Mouse (Mus musculus): ENCODE data around the gene Scn5a.
A peak's percentile ranks its signal among the peaks of the same experiment; 100 is the strongest.

The Scn5a gene

GRCm38 (mm10) chr9:119563617-119564016 is 15.2 kb downstream of the Scn5a start:
- no peak for DNase-seq

DNA sequence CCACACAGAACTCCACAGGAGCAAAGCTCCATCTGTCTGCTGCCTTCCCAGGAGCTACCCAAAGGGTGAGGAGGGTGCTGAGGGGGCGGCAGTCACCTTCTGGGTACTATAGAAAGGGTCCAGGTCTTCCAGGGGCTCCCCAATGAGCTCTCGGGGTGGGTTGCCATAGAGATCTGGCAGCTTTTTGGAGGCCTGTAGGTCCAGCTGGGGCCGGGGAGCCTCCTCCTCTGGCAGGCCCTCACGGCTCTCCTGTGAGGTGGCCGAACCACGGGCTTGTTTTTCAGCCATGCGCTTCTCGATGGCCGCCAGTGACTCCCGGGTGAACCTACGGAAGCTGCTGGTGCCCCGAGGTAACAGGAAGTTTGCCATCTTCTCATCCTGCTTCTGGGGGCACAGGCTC is 16.6 kb downstream of the Scn5a start:
- DNase-seq: no peak

GRCm38 (mm10) chr9:119561746-119562145 is 17.1 kb downstream of the Scn5a start:
- no peak for DNase-seq

DNA sequence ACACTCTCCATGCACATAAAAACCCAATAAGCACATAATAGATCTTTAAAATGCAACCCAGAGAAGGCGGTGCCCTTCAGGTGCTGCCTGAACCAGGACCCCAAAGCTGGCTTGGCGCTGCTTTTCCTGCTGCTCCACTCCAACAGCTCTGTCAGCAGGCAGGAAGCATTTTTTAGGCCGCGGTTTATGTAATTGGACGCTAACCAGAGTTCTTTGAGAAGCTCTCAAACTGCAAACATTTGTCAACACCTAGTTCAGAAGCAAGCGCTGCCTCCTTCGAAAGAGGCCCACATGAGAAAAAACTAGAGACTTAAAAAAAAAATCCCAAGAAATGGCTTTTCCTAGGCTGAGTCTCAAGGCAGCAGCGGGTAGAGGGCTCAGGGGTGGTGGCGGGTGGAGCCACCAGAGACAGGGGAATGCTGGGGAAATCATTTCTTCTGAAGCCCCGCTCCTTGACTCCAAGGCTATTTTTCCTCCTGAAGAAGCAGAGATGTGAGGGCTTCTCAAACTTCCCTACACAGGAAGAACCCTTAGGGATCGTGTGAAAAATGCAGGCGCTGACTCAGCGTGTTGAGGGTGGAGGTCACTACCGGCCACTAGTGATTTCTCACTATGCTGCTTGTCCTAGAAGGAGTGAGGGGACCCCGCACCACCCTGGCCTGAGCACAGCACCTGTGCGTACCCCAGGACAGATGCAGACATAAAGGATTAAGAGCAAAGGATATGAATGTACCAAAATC is 19.1 kb downstream of the Scn5a start:
- DNase-seq: no peak

DNA sequence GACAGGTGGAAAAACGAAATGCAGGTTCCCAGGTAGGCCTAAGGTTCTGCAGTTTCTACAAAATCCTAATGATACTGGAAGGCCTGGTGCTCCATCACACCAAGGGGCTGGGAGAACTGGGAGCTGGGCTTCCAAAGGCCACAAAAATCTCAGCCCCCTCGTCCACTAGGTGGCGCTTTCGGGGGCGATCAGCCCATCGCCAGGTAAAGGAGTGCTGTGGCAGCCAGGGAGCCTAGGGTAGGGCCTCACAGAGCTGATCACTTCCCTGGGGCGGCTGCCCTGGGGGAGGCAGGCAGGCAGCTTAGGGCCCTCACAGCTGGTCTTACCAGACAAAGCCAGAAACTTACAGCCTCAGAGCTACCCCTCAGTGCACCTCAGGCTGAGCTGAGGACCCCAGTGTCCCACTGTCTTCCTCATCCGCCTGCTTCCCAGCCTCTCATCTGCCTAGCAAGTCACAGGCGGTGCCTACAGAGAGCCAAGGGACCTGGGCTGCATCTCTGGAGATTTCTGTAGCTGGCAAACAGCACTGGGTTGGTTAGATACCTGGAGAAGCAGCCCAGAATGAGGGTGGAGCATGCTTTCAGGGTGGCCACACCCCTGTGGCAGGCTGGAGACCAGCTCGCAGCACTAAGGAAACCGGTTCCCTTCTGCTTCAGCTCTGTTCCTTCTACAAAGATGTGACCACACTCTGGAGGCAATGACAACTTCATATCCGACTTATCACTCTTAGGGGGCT is 20.5 kb downstream of the Scn5a start:
- DNase-seq: peak; percentile 70

DNA sequence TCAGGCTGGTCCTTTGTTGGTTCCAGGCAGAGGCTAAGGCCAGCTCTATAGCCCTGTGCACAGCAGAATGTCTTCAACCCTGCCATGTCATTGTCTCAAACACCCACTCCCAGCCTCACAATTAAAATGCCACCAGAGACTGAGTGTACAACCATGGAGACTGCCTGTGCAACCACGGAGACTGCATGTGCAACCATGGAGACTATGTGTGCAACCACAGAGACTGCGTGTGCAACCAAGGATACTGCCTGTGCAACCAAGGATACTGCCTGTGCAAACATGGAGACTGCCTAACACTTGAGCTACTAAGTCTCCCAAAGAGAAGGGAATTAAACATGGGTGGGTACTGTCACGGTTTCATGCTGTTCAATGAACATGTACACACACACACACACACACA is 22.8 kb downstream of the Scn5a start:
- DNase-seq: no peak

GRCm38 (mm10) chr9:119547528-119547927 is 31.3 kb downstream of the Scn5a start:
- DNase-seq: no peak

DNA sequence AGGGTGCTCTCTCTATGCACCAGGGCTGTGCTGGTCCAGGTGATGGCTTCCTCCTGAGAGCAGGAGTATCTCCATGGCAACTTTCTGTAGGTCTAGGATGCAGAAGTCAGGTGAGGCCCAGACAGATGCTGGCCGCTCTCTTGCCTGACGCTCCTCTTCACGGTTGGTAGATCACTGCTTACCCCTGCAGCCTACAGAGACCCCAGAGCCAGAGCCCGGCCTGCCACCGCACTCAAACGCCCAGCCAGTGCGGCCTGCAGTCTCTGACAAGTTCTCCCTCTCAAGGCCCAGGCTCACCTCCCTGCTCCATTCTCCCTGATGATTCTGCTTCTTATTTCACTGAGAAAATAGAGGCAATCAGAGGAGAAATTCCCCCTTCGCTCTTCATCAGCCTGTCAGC is 31.7 kb downstream of the Scn5a start:
- DNase-seq: no peak

DNA sequence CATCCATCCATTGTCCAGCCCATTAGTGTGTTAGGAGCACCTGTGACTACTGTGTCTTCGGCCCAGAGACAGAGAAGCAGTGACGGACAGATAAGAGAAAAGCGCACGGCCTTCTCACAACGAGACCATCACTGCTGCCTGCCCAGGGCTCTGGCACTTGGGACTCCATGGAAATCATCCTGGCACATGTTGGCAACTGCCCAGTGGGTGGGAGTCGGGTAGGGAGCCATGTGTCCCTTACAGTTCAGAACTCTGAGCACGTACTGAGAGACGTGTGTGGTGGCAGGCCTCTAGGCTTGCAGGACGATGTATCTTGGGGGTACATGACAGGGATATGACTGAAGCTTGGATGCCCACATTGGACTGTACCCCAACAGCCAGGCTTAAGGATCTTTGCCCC is 38.1 kb downstream of the Scn5a start:
- DNase-seq: no peak

DNA sequence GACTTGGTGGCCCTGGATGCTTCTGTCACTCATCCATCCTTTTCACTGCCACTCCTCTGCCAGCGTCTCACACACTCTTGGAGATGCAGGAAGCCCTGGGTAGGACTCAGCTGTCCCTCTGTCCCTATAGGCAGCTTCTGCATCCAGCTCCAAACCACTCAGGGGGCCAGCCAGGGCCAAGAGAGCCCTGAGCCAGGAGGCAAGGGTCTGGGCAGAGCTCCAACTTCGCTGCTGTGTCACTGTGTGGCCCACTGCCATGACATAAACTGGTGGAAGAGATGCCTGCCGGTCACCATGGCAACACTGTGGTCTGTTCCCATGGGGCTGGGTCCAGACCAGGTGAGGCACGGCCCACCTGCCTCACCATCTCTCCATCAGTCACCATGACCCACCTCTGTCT is 41.0 kb downstream of the Scn5a start:
- no peak for DNase-seq

GRCm38 (mm10) chr9:119531684-119532417 is 47.0 kb downstream of the Scn5a start:
- DNase-seq: no peak

- no peak for DNase-seq
These were observed 54.3 kb downstream of the Scn5a start for GRCm38 (mm10) chr9:119524511-119524910.

DNA sequence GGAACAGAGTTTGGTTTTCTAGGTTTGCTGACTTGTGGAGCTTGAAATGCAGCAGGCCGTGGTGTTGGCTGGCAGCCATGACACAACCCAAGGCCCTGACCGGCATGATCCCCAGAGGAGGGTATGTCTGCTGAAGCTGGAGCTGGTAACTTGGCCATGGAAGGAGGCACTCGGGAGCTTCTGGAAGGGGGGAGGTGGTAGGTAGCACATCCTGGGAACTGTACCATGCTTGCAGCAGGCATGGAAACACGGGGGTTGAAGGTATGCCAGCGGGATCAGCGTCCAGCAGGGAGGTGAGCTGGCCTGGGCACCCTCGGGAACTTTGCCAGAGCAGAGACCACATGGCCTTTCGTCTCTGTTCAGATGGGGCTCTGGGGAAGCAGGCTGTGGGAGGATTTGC is 55.5 kb downstream of the Scn5a start:
- no peak for DNase-seq

GRCm38 (mm10) chr9:119519116-119519515 is 59.7 kb downstream of the Scn5a start:
- DNase-seq: no peak

DNA sequence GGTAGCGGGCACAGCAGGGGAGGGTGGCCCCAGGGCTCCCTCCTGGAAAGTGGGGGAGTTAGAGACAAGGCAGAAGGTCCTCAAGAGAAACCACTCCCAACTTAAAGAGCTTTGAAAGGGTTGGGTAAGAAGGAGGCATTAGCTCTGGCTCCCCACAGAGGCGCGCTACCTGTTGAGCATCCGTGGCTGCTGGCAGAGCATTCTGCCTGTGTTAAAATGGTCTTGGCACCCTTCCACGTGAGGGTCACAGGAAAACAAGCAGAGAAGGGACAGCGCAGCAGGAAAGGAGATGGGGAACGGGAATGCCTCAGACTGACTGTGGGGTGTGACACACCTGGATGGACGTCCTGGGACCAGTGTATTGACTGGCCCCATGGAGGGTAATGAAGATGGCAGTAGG is 60.6 kb downstream of the Scn5a start:
- DNase-seq: no peak

GRCm38 (mm10) chr9:119517467-119517866 is 61.3 kb downstream of the Scn5a start:
- no peak for DNase-seq

DNA sequence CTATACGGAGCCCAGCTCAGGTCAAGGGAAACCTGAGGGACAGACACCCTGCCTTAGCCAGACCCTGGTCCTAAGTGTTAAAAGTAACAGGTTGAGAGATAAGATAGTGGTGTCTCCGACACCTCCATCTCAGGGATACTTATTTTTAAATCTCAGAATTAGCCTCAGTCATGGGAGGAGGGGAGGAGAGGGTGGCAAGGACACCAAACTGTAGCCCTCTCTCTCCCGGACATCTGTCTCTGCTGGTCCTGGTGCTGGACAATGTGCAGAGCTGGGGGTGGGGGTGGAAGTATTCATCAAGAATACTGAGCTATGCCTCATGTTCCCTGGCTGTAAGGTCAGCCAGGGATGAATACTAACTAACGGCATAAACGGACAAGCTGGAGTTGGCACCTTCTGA is 62.0 kb downstream of the Scn5a start:
- DNase-seq: no peak

DNA sequence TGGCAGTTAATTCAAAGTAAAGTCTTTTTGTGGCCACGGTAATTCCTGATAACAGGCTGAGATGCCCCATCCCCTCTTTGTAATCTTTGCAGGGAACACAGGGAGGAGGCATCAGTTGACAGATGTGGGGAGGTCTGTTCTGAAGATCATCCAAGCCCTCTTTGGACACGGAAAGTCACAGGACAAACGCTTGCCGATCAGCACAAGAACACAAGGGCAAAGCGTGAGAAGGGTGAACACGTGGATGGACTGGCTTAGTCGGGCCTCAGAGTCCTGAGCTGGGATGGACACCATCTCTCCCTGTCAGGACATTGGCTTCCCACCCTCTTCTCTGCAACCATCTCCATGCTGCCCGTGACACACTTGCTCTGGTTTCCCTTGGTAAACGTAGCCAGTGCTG is 63.4 kb downstream of the Scn5a start:
- DNase-seq: no peak

DNA sequence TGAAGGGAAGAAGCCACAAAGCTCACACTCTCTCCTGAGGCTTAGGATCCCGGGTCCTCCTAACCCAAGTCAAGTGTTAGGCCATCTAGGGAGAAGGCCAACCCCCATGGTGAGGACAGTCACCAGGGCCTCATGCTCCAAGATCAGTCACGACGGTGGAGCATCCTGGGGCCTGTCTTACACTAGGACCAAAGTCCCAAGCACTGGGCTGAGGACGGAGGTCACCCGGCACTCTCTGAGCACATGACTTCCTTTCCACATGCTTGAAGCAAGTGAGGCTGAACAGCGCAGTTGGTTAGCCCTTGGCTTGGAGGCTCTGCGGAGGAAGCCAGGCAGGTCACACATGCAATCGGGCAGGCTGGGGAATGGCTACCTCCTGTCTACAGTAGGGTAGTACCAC is 63.8 kb downstream of the Scn5a start:
- DNase-seq: no peak

DNA sequence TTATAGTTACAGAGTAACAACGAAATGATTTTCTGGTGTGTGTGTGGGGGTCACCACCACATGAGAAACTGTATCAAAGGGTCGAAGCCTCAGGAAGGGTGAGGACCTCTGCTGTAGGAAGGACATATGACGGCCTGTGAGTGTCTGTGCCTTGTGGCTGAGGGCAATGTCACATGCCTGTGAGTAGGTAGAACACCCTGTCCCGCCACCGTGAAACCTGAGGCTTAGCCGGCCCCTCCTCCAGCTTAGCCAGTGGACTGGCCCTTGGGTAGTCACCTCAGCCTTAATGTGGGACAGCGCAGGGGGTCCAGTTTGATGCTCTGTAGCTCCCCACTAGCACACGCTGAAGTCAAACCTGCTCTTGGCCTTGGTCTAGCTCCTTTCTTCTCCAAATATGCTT is 65.0 kb downstream of the Scn5a start:
- DNase-seq: no peak

- DNase-seq: no peak
These were observed 65.8 kb downstream of the Scn5a start for GRCm38 (mm10) chr9:119512993-119513392.

DNA sequence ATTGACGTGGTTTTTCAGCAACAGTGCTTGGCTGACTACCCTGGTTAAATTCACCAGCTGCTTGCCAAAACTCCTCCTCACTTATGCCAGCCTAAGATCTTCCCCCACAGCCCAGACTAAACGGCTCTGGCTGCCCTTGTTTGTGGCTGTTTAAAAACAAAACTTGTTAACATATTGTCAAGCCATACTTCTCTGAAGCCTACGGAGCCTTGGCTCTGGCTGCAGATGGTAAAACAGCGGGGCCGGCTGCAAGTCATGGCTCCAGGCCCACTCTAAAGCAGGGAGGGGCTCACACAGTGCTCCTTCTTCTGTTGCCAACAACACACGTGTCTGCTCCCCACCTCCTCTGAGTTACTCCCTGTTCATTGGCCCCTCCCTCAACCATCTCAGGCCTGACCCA is 67.9 kb downstream of the Scn5a start:
- no peak for DNase-seq

- DNase-seq: no peak
These were observed 73.7 kb downstream of the Scn5a start for GRCm38 (mm10) chr9:119504981-119505658.
